Mouse (Mus musculus): ENCODE measurements around the gene Agtpbp1. TPM values are rescaled to one million over a fixed set of nuclear protein-coding genes. Genes with fewer than 3 reads are reported as not detected.

The Agtpbp1 gene
- polyA plus RNA-seq, 1 experiment from 2014 or later: 31.3 TPM

GRCm38 (mm10) chr13:59460958-59461357 lies 124.1 kb downstream of the Agtpbp1 start:
- Histone ChIP-seq H3K4me3 (ENCODE audit: low read depth, low read length) (no peak overlapping the region), H3K27me3 (ENCODE audit: control insufficient read depth, insufficient read depth, low read length) (no peaks in the 10 kb centered on the region), H3K36me3 (ENCODE audit: control insufficient read depth, insufficient read depth, low read length) (no peaks in the 10 kb centered on the region), H3K4me1 (replicated peaks; ENCODE audit: control insufficient read depth, insufficient read depth, low read length) (no peaks in the 10 kb centered on the region), H3K27ac (ENCODE audit: low read depth, low read length) (no peak overlapping the region), H3K4me2 (replicated peaks; ENCODE audit: low read depth, low read length) (no peak overlapping the region), H3K9me3 (ENCODE audit: control insufficient read depth, low read length) (no peaks in the 10 kb centered on the region), H3K9ac (ENCODE audit: low read depth, low read length) (no peak overlapping the region)
- DNase-seq (ENCODE audit: low spot score) (no peak), ATAC-seq (ENCODE audit: low FRiP score) (no peak)
- 95% methylated on average over 3 of the region's 3 CpGs for WGBS

GRCm38 (mm10) chr13:59456203-59456602 lies 128.8 kb downstream of the Agtpbp1 start:
- no peak for ATAC-seq (ENCODE audit: low FRiP score)
- 97% methylated on average over 1 of the region's 1 CpGs for WGBS

GRCm38 (mm10) chr13:59454001-59454785 lies 130.8 kb downstream of the Agtpbp1 start:
- no peak overlapping the region for H3K4me3 ChIP-seq (ENCODE audit: low read depth, low read length)
- 81% methylated on average over 11 of the region's 11 CpGs for WGBS
- no peaks in the 10 kb centered on the region for H3K4me1 ChIP-seq (replicated peaks; ENCODE audit: control insufficient read depth, insufficient read depth, low read length)
- H3K27me3 ChIP-seq (ENCODE audit: control insufficient read depth, insufficient read depth, low read length): no peaks in the 10 kb centered on the region
- H3K9me3 ChIP-seq (ENCODE audit: control insufficient read depth, low read length): no peaks in the 10 kb centered on the region
- ATAC-seq (ENCODE audit: low FRiP score): no peak
- no peak overlapping the region for H3K4me2 ChIP-seq (replicated peaks; ENCODE audit: low read depth, low read length)
- H3K9ac ChIP-seq (ENCODE audit: low read depth, low read length): no peak overlapping the region
- no peaks in the 10 kb centered on the region for H3K36me3 ChIP-seq (ENCODE audit: control insufficient read depth, insufficient read depth, low read length)
- no peak overlapping the region for H3K27ac ChIP-seq (ENCODE audit: low read depth, low read length)
- DNase-seq (ENCODE audit: low spot score): no peak

More at GRCm38 (mm10) chr13:59456203-59456602, 128.8 kb downstream of the Agtpbp1 start:
- Histone ChIP-seq H3K27ac (ENCODE audit: low read depth, low read length) (no peak overlapping the region), H3K27me3 (ENCODE audit: control insufficient read depth, insufficient read depth, low read length) (no peaks in the 10 kb centered on the region), H3K4me2 (replicated peaks; ENCODE audit: low read depth, low read length) (no peak overlapping the region), H3K9ac (ENCODE audit: low read depth, low read length) (no peak overlapping the region), H3K9me3 (ENCODE audit: control insufficient read depth, low read length) (no peaks in the 10 kb centered on the region), H3K4me1 (replicated peaks; ENCODE audit: control insufficient read depth, insufficient read depth, low read length) (no peaks in the 10 kb centered on the region), H3K36me3 (ENCODE audit: control insufficient read depth, insufficient read depth, low read length) (no peaks in the 10 kb centered on the region), H3K4me3 (ENCODE audit: low read depth, low read length) (no peak overlapping the region)
- DNase-seq (ENCODE audit: low spot score): no peak

GRCm38 (mm10) chr13:59453582-59453981 lies 131.4 kb downstream of the Agtpbp1 start:
- Histone ChIP-seq H3K4me2 (replicated peaks; ENCODE audit: low read depth, low read length) (no peak overlapping the region), H3K27me3 (ENCODE audit: control insufficient read depth, insufficient read depth, low read length) (no peaks in the 10 kb centered on the region), H3K36me3 (ENCODE audit: control insufficient read depth, insufficient read depth, low read length) (no peaks in the 10 kb centered on the region), H3K4me1 (replicated peaks; ENCODE audit: control insufficient read depth, insufficient read depth, low read length) (no peaks in the 10 kb centered on the region), H3K27ac (ENCODE audit: low read depth, low read length) (0 out of 2 replicates have a peak overlapping the region, but pooled peaks have one; percentile 3), H3K9ac (ENCODE audit: low read depth, low read length) (no peak overlapping the region), H3K9me3 (ENCODE audit: control insufficient read depth, low read length) (no peaks in the 10 kb centered on the region), H3K4me3 (ENCODE audit: low read depth, low read length) (no peak overlapping the region)
- WGBS: 73% methylated on average over 6 of the region's 6 CpGs
- ATAC-seq (ENCODE audit: low FRiP score) (no peak), DNase-seq (ENCODE audit: low spot score) (no peak)

GRCm38 (mm10) chr13:59453045-59453444 lies 132.0 kb downstream of the Agtpbp1 start:
- ATAC-seq (ENCODE audit: low FRiP score): no peak
- Histone ChIP-seq H3K9ac (ENCODE audit: low read depth, low read length) (no peak overlapping the region), H3K36me3 (ENCODE audit: control insufficient read depth, insufficient read depth, low read length) (no peaks in the 10 kb centered on the region), H3K9me3 (ENCODE audit: control insufficient read depth, low read length) (no peaks in the 10 kb centered on the region), H3K4me2 (replicated peaks; ENCODE audit: low read depth, low read length) (no peak overlapping the region), H3K27ac (ENCODE audit: low read depth, low read length) (no peak overlapping the region), H3K4me1 (replicated peaks; ENCODE audit: control insufficient read depth, insufficient read depth, low read length) (no peaks in the 10 kb centered on the region), H3K27me3 (ENCODE audit: control insufficient read depth, insufficient read depth, low read length) (no peaks in the 10 kb centered on the region), H3K4me3 (ENCODE audit: low read depth, low read length) (no peak overlapping the region)
- DNase-seq (ENCODE audit: low spot score): peak; percentile 14
- WGBS: 62% methylated on average over 2 of the region's 2 CpGs

- 88% methylated on average over 10 of the region's 10 CpGs for WGBS
- no peak for ATAC-seq (ENCODE audit: low FRiP score)
Measured at GRCm38 (mm10) chr13:59450840-59451239, 134.2 kb downstream of the Agtpbp1 start.

GRCm38 (mm10) chr13:59447130-59447529 lies 137.9 kb downstream of the Agtpbp1 start:
- no peak overlapping the region for H3K4me3 ChIP-seq (ENCODE audit: low read depth, low read length)
- no peaks in the 10 kb centered on the region for H3K9me3 ChIP-seq (ENCODE audit: control insufficient read depth, low read length)
- ATAC-seq (ENCODE audit: low FRiP score): no peak
- no peak overlapping the region for H3K9ac ChIP-seq (ENCODE audit: low read depth, low read length)
- 91% methylated on average over 7 of the region's 7 CpGs for WGBS
- H3K4me2 ChIP-seq (replicated peaks; ENCODE audit: low read depth, low read length): no peak overlapping the region
- H3K27me3 ChIP-seq (ENCODE audit: control insufficient read depth, insufficient read depth, low read length): no peaks in the 10 kb centered on the region
- H3K4me1 ChIP-seq (replicated peaks; ENCODE audit: control insufficient read depth, insufficient read depth, low read length): no peaks in the 10 kb centered on the region
- H3K27ac ChIP-seq (ENCODE audit: low read depth, low read length): no peak overlapping the region
- no peaks in the 10 kb centered on the region for H3K36me3 ChIP-seq (ENCODE audit: control insufficient read depth, insufficient read depth, low read length)
- DNase-seq (ENCODE audit: low spot score): no peak

More at GRCm38 (mm10) chr13:59450840-59451239, 134.2 kb downstream of the Agtpbp1 start:
- H3K27me3 ChIP-seq (ENCODE audit: control insufficient read depth, insufficient read depth, low read length): no peaks in the 10 kb centered on the region
- H3K9me3 ChIP-seq (ENCODE audit: control insufficient read depth, low read length): no peaks in the 10 kb centered on the region
- no peaks in the 10 kb centered on the region for H3K4me1 ChIP-seq (replicated peaks; ENCODE audit: control insufficient read depth, insufficient read depth, low read length)
- H3K36me3 ChIP-seq (ENCODE audit: control insufficient read depth, insufficient read depth, low read length): no peaks in the 10 kb centered on the region
- H3K4me3 ChIP-seq (ENCODE audit: low read depth, low read length): no peak overlapping the region
- no peak overlapping the region for H3K27ac ChIP-seq (ENCODE audit: low read depth, low read length)
- no peak overlapping the region for H3K4me2 ChIP-seq (replicated peaks; ENCODE audit: low read depth, low read length)
- DNase-seq (ENCODE audit: low spot score): no peak
- H3K9ac ChIP-seq (ENCODE audit: low read depth, low read length): no peak overlapping the region

GRCm38 (mm10) chr13:59445179-59445578 lies 139.8 kb downstream of the Agtpbp1 start:
- Histone ChIP-seq H3K36me3 (ENCODE audit: control insufficient read depth, insufficient read depth, low read length) (no peaks in the 10 kb centered on the region), H3K27ac (ENCODE audit: low read depth, low read length) (no peak overlapping the region), H3K27me3 (ENCODE audit: control insufficient read depth, insufficient read depth, low read length) (no peaks in the 10 kb centered on the region), H3K4me3 (ENCODE audit: low read depth, low read length) (no peak overlapping the region), H3K4me2 (replicated peaks; ENCODE audit: low read depth, low read length) (no peak overlapping the region), H3K9me3 (ENCODE audit: control insufficient read depth, low read length) (no peaks in the 10 kb centered on the region), H3K9ac (ENCODE audit: low read depth, low read length) (no peak overlapping the region), H3K4me1 (replicated peaks; ENCODE audit: control insufficient read depth, insufficient read depth, low read length) (no peaks in the 10 kb centered on the region)
- DNase-seq (ENCODE audit: low spot score) (no peak), ATAC-seq (ENCODE audit: low FRiP score) (no peak)
- 92% methylated on average over 5 of the region's 5 CpGs for WGBS

GRCm38 (mm10) chr13:59444371-59444770 lies 140.7 kb downstream of the Agtpbp1 start:
- no peak overlapping the region for H3K27ac ChIP-seq (ENCODE audit: low read depth, low read length)
- no peak overlapping the region for H3K4me3 ChIP-seq (ENCODE audit: low read depth, low read length)
- no peaks in the 10 kb centered on the region for H3K9me3 ChIP-seq (ENCODE audit: control insufficient read depth, low read length)
- ATAC-seq (ENCODE audit: low FRiP score): no peak
- H3K4me2 ChIP-seq (replicated peaks; ENCODE audit: low read depth, low read length): no peak overlapping the region
- no peaks in the 10 kb centered on the region for H3K36me3 ChIP-seq (ENCODE audit: control insufficient read depth, insufficient read depth, low read length)
- H3K4me1 ChIP-seq (replicated peaks; ENCODE audit: control insufficient read depth, insufficient read depth, low read length): no peaks in the 10 kb centered on the region
- no peak for DNase-seq (ENCODE audit: low spot score)
- 89% methylated on average over 6 of the region's 6 CpGs for WGBS
- H3K27me3 ChIP-seq (ENCODE audit: control insufficient read depth, insufficient read depth, low read length): no peaks in the 10 kb centered on the region
- no peak overlapping the region for H3K9ac ChIP-seq (ENCODE audit: low read depth, low read length)
